Mouse (Mus musculus) liver, adult 2 months (tissue): ENCODE results near the gene Rad51b. TPM values are rescaled to one million over a fixed set of nuclear protein-coding genes. Genes with fewer than 3 reads are reported as not detected.

Experiments used
- DNase-seq: peaks from one replicate; pipeline ENCODE4 v3.0.0-alpha.2; 2011; ENCODE audit warnings: low read depth, low spot score; ENCODE audit errors: extremely low read depth
- H3K27ac ChIP-seq: fragments of 200-500 bp; replicated peaks from 2 replicates; pipeline ENCODE4 v1.5.1; 2012; ENCODE audit warnings: low read depth, mild to moderate bottlenecking, control low read depth, inconsistent platforms, low read length; ENCODE audit not compliant: insufficient read depth
- H3K27me3 ChIP-seq: fragments of 200-500 bp; 2 replicates; pipeline ENCODE4 v1.6.1; 2012; ENCODE audit warnings: mild to moderate bottlenecking, moderate library complexity, low read length, inconsistent platforms; ENCODE audit not compliant: control insufficient read depth, insufficient read depth
- H3K36me3 ChIP-seq: fragments of 200-500 bp; 2 replicates; pipeline ENCODE4 v1.6.1; 2012; ENCODE audit warnings: low read length, inconsistent platforms; ENCODE audit not compliant: control insufficient read depth, insufficient read depth
- H3K4me1 ChIP-seq: fragments of 200-500 bp; 2 replicates; pipeline ENCODE4 v1.6.1; 2011; ENCODE audit warnings: low read length; ENCODE audit not compliant: control insufficient read depth, insufficient read depth
- H3K4me3 ChIP-seq: fragments of 200-500 bp; 2 replicates; pipeline ENCODE4 v1.5.1; 2011; ENCODE audit warnings: low read depth, mild to moderate bottlenecking, control low read depth, low read length, moderate library complexity; ENCODE audit not compliant: insufficient read depth
- H3K79me2 ChIP-seq: fragments of 200-500 bp; 2 replicates; pipeline ENCODE4 v1.6.1; 2012; ENCODE audit warnings: inconsistent platforms, mild to moderate bottlenecking, low read length, moderate library complexity; ENCODE audit not compliant: control insufficient read depth, insufficient read depth
- H3K9ac ChIP-seq: fragments of 200-500 bp; 2 replicates; pipeline ENCODE4 v1.6.1; 2012; ENCODE audit warnings: low read depth, mild to moderate bottlenecking, control low read depth, inconsistent platforms, low read length
- CTCF ChIP-seq: fragments of 200-500 bp; IDR thresholded peaks from 2 replicates; pipeline ENCODE4 v1.5.1; 2011; ENCODE audit warnings: low read depth, low read length, control low read depth
- POLR2A ChIP-seq: fragments of 200-500 bp; IDR thresholded peaks from 2 replicates; pipeline ENCODE4 v1.6.1; 2011; ENCODE audit warnings: low read length, control low read depth; ENCODE audit not compliant: insufficient read depth; ENCODE audit errors: extremely low read depth
- WGBS: fragments of 180-500 bp; shearing (Covaris S2); methylation state at CpG from one replicate; pipeline ENCODE4 v1.1.7; 2018; 5-methylcytosine and 5-hydroxymethylcytosine counted together
- polyA plus RNA-seq: library from polyadenylated mRNA; depleted of rRNA; stranded (reverse); fragments of >200 nt; gene quantifications from 2 replicates; pipeline ENCODE4 v1.2.3, GENCODE M21; 2012
- total RNA-seq: library from RNA; depleted of rRNA; stranded (reverse); fragments of >200 nt; gene quantifications from 2 replicates; pipeline ENCODE4 v1.2.3, GENCODE M21; 2014

Gene Rad51b
- total and polyA plus RNA-seq, 2 experiments: 0.55 to 1.7 TPM

- WGBS: 94% methylated on average over 6 of the region's 6 CpGs
- Histone ChIP-seq H3K4me3 (no peak overlapping the region), H3K79me2 (no peaks in the 10 kb centered on the region), H3K36me3 (no peaks in the 10 kb centered on the region), H3K9ac (no peak overlapping the region), H3K4me1 (peaks cover 2% of the 10 kb centered on the region; the same call in 1 of the 2 replicates), H3K27me3 (no peaks in the 10 kb centered on the region), H3K27ac (no peak overlapping the region)
- no peak for TF ChIP-seq POLR2A
- TF ChIP-seq CTCF: no peak
- no peak for DNase-seq
These were observed 120.3 kb downstream of the Rad51b start for GRCm38 (mm10) chr12:79417360-79417759.

GRCm38 (mm10) chr12:79420605-79421004, 123.5 kb downstream of the Rad51b start:
- WGBS: 30% methylated on average over 6 of the region's 6 CpGs

GRCm38 (mm10) chr12:79429507-79430291, 132.6 kb downstream of the Rad51b start:
- Histone ChIP-seq H3K79me2 (no peaks in the 10 kb centered on the region), H3K4me3 (no peak overlapping the region), H3K27ac (no peak overlapping the region), H3K27me3 (no peaks in the 10 kb centered on the region), H3K36me3 (no peaks in the 10 kb centered on the region), H3K9ac (no peak overlapping the region), H3K4me1 (no peaks in the 10 kb centered on the region)
- DNase-seq: no peak
- 75% methylated on average over 7 of the region's 7 CpGs for WGBS
- TF ChIP-seq POLR2A: no peak
- no peak for TF ChIP-seq CTCF

More at GRCm38 (mm10) chr12:79420605-79421004, 123.5 kb downstream of the Rad51b start:
- H3K9ac ChIP-seq: no peak overlapping the region
- peaks cover 2% of the 10 kb centered on the region; the same call in 1 of the 2 replicates for H3K4me1 ChIP-seq
- DNase-seq: no peak
- TF ChIP-seq POLR2A (no peak), CTCF (no peak)
- H3K36me3 ChIP-seq: no peaks in the 10 kb centered on the region
- H3K27me3 ChIP-seq: no peaks in the 10 kb centered on the region
- no peak overlapping the region for H3K4me3 ChIP-seq
- no peaks in the 10 kb centered on the region for H3K79me2 ChIP-seq
- H3K27ac ChIP-seq: no peak overlapping the region

GRCm38 (mm10) chr12:79431138-79431537, 134.1 kb downstream of the Rad51b start:
- WGBS: 98% methylated on average over 4 of the region's 4 CpGs
- H3K9ac ChIP-seq: no peak overlapping the region
- no peaks in the 10 kb centered on the region for H3K36me3 ChIP-seq
- H3K4me1 ChIP-seq: peaks cover 3% of the 10 kb centered on the region; the same call in 1 of the 2 replicates
- no peaks in the 10 kb centered on the region for H3K27me3 ChIP-seq
- H3K4me3 ChIP-seq: no peak overlapping the region
- DNase-seq: no peak
- no peak for TF ChIP-seq CTCF
- TF ChIP-seq POLR2A: no peak
- no peaks in the 10 kb centered on the region for H3K79me2 ChIP-seq
- no peak overlapping the region for H3K27ac ChIP-seq

- no peak overlapping the region for H3K9ac ChIP-seq
These were observed 136.8 kb downstream of the Rad51b start for GRCm38 (mm10) chr12:79433724-79434442.

More at GRCm38 (mm10) chr12:79433724-79434442, 136.8 kb downstream of the Rad51b start:
- 91% methylated on average over 7 of the region's 7 CpGs for WGBS
- Histone ChIP-seq H3K27ac (no peak overlapping the region), H3K27me3 (no peaks in the 10 kb centered on the region), H3K36me3 (no peaks in the 10 kb centered on the region), H3K4me1 (peaks cover 3% of the 10 kb centered on the region; the same call in 1 of the 2 replicates), H3K79me2 (no peaks in the 10 kb centered on the region), H3K4me3 (no peak overlapping the region)
- no peak for DNase-seq
- TF ChIP-seq POLR2A: no peak
